30 mouse cellular contexts compared by ENCODE assay signal in the genomic region with DNA sequence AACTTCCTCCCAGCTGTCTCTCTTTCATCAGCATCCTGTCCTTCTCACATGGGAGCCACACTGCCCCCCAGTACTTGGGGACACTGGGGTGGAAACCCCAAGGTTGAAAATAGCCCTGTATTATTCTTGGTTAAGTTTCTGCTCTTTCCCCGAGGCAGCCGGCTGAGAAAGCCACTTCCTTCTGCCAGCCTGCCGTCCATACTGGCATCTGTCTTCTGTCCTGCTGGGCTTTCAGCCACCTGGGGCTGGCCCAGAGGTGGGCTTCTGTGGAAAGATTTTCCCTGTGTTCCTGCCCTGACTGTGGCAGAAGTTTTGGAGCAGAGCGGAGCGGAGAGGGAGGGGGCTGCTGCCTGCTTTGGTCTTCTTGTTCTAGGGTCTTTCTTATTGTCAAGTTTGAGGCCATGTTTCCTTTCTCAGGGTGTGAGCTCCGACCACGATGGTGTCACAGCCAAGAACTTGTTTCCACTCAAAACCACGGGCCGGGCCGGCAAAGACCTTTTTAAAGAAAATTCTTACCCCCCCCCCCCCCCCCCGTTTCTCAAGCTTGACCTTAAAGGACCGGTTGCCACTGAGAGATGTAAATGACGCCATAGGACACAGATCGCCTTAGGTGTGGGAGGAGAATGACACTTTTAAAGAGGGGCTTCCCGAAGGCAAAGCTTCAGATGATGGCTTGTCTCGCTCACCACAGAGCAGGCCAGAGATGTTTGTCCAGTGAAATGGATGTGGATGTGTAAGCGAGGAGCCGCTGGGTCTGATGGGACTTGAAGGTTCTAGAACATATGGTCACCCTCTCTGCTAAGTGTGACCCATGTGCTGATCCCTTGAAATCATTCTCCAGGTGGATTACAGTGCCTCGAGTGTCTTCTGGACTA. TPM values are rescaled to one million over a fixed set of nuclear protein-coding genes. Genes with fewer than 3 reads are reported as not detected.
DNase-seq lines count a peak whose midpoint lies in the region; ATAC-seq and TF ChIP-seq lines count a peak whose summit lies in the region.
"Had no signal": no experiment of that assay in that cellular context is flagged by ENCODE, and none has a peak within 500 bp of the region (broad histone marks: within the 10 kb centered on the region; RNA-seq: fewer than 3 reads in every experiment).

No protein-coding gene starts in this region.

- peak; percentile 32; the same call in 1 of the 2 replicates for ATAC-seq in megakaryocyte progenitor cell, adult 5-6 weeks (replicated peaks; ENCODE audit: poor library complexity)
- ATAC-seq: activated CD4-positive, CD25-positive, alpha-beta regulatory T cell, adult 4 months; CD4-positive, CD25-positive, alpha-beta regulatory T cell, adult 4 months; forebrain, embryonic 14.5 days; intestine, postnatal 0 days; lung, postnatal 0 days had no signal

- peaks cover 1% of the 10 kb centered on the region; the same call in 1 of the 2 replicates for H3K36me3 ChIP-seq in splenic B cell, adult 2 months (ENCODE audit: control insufficient read depth, insufficient read depth, low read length, poor library complexity, severe bottlenecking)
- H3K36me3 ChIP-seq: heart, embryonic 12.5 days; limb, embryonic 13.5 days; midbrain, embryonic 10.5 days had no signal

- no peak for TF ChIP-seq POLR2A in bone marrow, adult 2 months (IDR thresholded peaks at IDR 0.05; ENCODE audit: borderline replicate concordance, control insufficient read depth, low read depth, low read length)

- peak; percentile 57 to 68 for DNase-seq in spleen, adult 18-20 months
- no peak for DNase-seq in spleen, adult 12 weeks (ENCODE audit: low spot score)
- DNase-seq in splenic B cell, adult 2 months (ENCODE audit: low read depth, low spot score), result peak; percentile 71
- no peak for DNase-seq in left cerebral cortex, adult 8-10 months (ENCODE audit: low spot score in 2 of 2)
- no peak for DNase-seq in left cerebral cortex, adult 2 months (ENCODE audit: extremely low spot score in 1 of 2, low spot score in 2 of 2)
- DNase-seq: cerebellum, adult 2 months; cerebellum, postnatal 14 days; gastrocnemius, postnatal 25 days; heart, postnatal 4 days; kidney, adult 9 months; kidney, postnatal 10 days; lung, adult 18-20 months; lung, postnatal 4 days; retina, postnatal 1 day; right cerebral cortex, postnatal 14 days; thymus, adult 18-20 months; thymus, postnatal 36 days had no signal

- H3K27me3 ChIP-seq in splenic B cell, adult 2 months (ENCODE audit: control insufficient read depth, insufficient read depth, low read length, poor library complexity, severe bottlenecking), result no peaks in the 10 kb centered on the region

- TF ChIP-seq CTCF in bone marrow, adult 2 months (IDR thresholded peaks at IDR 0.05; ENCODE audit: control insufficient read depth, insufficient read depth, low read length), result no peak
- no peak for TF ChIP-seq CTCF in left cerebral cortex, adult 2 months (IDR thresholded peaks at IDR 0.05)

- intact Hi-C loops in left cerebral cortex, adult 2 months (cut with DNase I), result no loop called here

- H3K4me3 ChIP-seq in bone marrow, adult 2 months (replicated peaks; ENCODE audit: control insufficient read depth, low read depth, low read length), result no peak overlapping the region
- no peak overlapping the region for H3K4me3 ChIP-seq in left cerebral cortex, adult 2 months
- H3K4me3 ChIP-seq: heart, adult 2 months; heart, embryonic 12.5 days; limb, embryonic 13.5 days; midbrain, embryonic 10.5 days had no signal

- 37% methylated on average over 19 of the region's 19 CpGs for WGBS in bone marrow, adult 2 months

- peaks cover 10% of the 10 kb centered on the region for H3K4me1 ChIP-seq in bone marrow, adult 2 months (ENCODE audit: control insufficient read depth, insufficient read depth, low read length)
- H3K4me1 ChIP-seq: heart, embryonic 12.5 days had no signal

- H3K27ac ChIP-seq in bone marrow, adult 2 months (ENCODE audit: control insufficient read depth, insufficient read depth, low read depth, low read length, poor library complexity), result peak overlapping the region; percentile 74
- H3K27ac ChIP-seq in left cerebral cortex, adult 2 months, result no peak overlapping the region
- H3K27ac ChIP-seq: heart, adult 2 months; hindbrain, embryonic 14.5 days; limb, embryonic 13.5 days; midbrain, embryonic 10.5 days; stomach, postnatal 0 days had no signal

RNA-seq across cellular contexts. Expression of gene Irf8, which starts 24.4 kb away (rescaled TPM):
- polyA plus RNA-seq in bone marrow, adult 2 months (2011; ENCODE audit: insufficient read depth, insufficient read length, low replicate concordance, missing spikeins), result 32.8 and 80.9 TPM in 2 replicates
- total RNA-seq in megakaryocyte progenitor cell, adult 5-6 weeks (2015), result 80.9 and 119 TPM in 2 replicates
- total RNA-seq in megakaryocyte progenitor cell, adult 5-6 weeks (2017), result 154 and 205 TPM in 2 replicates
- 10 to 100 TPM in 2 of 4 experiments, 1 to 10 TPM in 2; 5.1 to 22.2 (median 11.7) TPM for total RNA-seq in left cerebral cortex, adult 8-10 months (2022)
- total RNA-seq in left cerebral cortex, adult 2 months (2021), result 1 to 10 TPM; 3.7 to 5.5 TPM

Comparison
In these comparisons a context has a peak if more than half of its experiments do, and no peak if none do; other contexts are left out.
1. DNase-seq: peak in spleen, adult 18-20 months (2 of 2) and splenic B cell, adult 2 months (single experiment); none in spleen, adult 12 weeks (single experiment), left cerebral cortex, adult 8-10 months (0 of 2) and left cerebral cortex, adult 2 months (0 of 2).